Mouse (Mus musculus): Measurements from ENCODE around the gene Mta1. TPM values are rescaled to one million over a fixed set of nuclear protein-coding genes. Genes with fewer than 3 reads are reported as not detected.
A peak's percentile ranks its signal among the peaks of the same experiment; 100 is the strongest.

The Mta1 gene
- polyA plus RNA-seq, 1 experiment from 2014 or later = 19.3 TPM

DNA sequence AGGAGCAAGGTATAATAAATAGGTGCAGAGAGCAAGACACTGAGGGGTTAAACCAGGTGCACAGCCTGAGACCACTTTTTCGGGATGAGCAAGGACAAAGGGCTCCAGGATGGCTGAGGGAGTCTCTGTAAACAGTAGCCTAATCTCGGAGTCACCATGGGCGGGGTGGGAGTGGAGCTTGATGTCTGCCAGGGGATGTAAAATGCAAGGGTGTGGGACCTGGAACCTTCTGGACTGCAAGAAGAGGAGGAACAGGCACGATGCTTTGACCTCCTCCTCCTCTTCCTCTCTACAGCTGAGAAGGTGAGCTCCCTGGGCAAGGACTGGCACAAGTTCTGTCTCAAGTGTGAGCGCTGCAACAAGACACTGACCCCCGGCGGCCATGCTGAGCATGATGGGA, 45.1 kb downstream of the Mta1 start:
- Histone ChIP-seq H3K27ac (no peak overlapping the region), H3K36me3 (replicated peaks; ENCODE audit: control insufficient read depth, insufficient read depth) (peaks cover 30% of the 10 kb centered on the region), H3K9me3 (ENCODE audit: control insufficient read depth, low read length) (no peaks in the 10 kb centered on the region), H3K9ac (peak overlapping the region; percentile 69; the same call in 1 of the 2 replicates), H3K4me3 (replicated peaks; ENCODE audit: low read length) (peak overlapping the region; percentile 66), H3K4me2 (replicated peaks) (peak overlapping the region; percentile 65), H3K27me3 (ENCODE audit: control insufficient read depth, insufficient read depth, low read length) (no peaks in the 10 kb centered on the region), H3K4me1 (replicated peaks; ENCODE audit: control insufficient read depth, insufficient read depth, low read length) (peaks cover 32% of the 10 kb centered on the region)
- WGBS = 67% methylated on average over 7 of the region's 7 CpGs
- ATAC-seq (ENCODE audit: low FRiP score) (no peak), DNase-seq (ENCODE audit: low spot score) (no peak)

DNA sequence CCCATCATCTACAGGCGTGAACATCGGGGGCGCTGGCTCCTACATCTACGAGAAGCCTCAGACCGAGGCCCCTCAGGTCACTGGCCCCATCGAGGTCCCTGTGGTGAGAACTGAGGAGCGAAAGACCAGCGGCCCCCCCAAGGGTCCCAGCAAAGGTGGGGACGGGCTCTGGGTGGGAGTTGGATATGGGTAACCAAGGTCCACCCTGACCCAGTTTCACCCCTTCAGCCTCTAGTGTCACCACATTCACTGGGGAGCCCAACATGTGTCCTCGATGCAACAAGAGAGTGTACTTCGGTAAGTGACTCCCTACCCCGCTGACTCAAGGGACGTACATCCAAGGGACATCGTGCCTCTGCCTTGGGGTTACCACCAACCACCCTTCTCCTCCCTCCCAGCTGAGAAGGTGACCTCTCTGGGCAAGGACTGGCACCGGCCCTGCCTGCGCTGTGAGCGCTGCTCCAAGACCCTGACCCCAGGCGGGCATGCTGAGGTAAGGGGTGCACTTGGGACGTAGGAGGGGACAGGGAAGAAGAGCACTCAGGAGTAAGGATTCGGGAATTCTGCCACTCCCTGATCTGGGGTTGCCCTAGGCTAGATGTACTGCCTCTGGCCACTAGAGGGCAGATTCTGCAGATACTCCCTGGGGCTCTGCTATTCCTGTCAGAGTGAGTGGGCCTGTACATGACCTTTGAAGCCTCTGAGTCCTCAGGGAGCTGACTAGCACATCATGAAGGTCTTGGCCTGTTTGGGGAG, 46.1 kb downstream of the Mta1 start:
- DNase-seq (ENCODE audit: low spot score) (no peak), ATAC-seq (ENCODE audit: low FRiP score) (no peak)
- H3K9ac ChIP-seq = no peak overlapping the region
- H3K4me1 ChIP-seq (replicated peaks; ENCODE audit: control insufficient read depth, insufficient read depth, low read length) = peaks cover 31% of the 10 kb centered on the region
- H3K4me2 ChIP-seq (replicated peaks) = no peak overlapping the region
- H3K27me3 ChIP-seq (ENCODE audit: control insufficient read depth, insufficient read depth, low read length) = no peaks in the 10 kb centered on the region
- no peak overlapping the region for H3K4me3 ChIP-seq (replicated peaks; ENCODE audit: low read length)
- no peak overlapping the region for H3K27ac ChIP-seq
- no peaks in the 10 kb centered on the region for H3K9me3 ChIP-seq (ENCODE audit: control insufficient read depth, low read length)
- H3K36me3 ChIP-seq (replicated peaks; ENCODE audit: control insufficient read depth, insufficient read depth) = peaks cover 28% of the 10 kb centered on the region
- WGBS = 79% methylated on average over 20 of the region's 20 CpGs

DNA sequence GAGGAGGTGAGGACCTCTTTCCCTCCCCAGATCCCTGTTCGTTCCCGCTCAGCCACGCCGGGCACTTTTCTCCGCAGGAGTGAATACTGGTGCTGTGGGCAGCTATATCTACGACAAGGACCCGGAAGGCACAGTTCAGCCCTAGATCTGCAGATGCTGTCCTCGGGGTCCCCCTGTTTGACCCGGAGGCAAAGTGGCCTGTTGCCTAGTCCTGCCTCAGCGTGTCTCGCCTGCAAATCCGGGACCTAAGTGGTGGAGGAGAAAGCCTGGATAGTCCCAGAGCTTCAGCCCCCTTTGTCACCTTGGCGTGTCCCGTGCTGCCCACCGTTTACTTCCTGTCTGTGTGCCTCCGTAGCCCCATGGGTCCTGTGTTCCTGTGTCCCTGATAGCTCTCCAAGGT, 46.8 kb downstream of the Mta1 start:
- H3K4me2 ChIP-seq (replicated peaks) = no peak overlapping the region
- 96% methylated on average over 16 of the region's 16 CpGs for WGBS
- peaks cover 28% of the 10 kb centered on the region for H3K36me3 ChIP-seq (replicated peaks; ENCODE audit: control insufficient read depth, insufficient read depth)

GRCm38 (mm10) chr12:113145591-113145990, 47.5 kb downstream of the Mta1 start:
- Histone ChIP-seq H3K4me2 (replicated peaks) (no peak overlapping the region), H3K4me1 (replicated peaks; ENCODE audit: control insufficient read depth, insufficient read depth, low read length) (peaks cover 28% of the 10 kb centered on the region), H3K36me3 (replicated peaks; ENCODE audit: control insufficient read depth, insufficient read depth) (peaks cover 28% of the 10 kb centered on the region), H3K27ac (no peak overlapping the region), H3K9ac (no peak overlapping the region), H3K9me3 (ENCODE audit: control insufficient read depth, low read length) (no peaks in the 10 kb centered on the region), H3K27me3 (ENCODE audit: control insufficient read depth, insufficient read depth, low read length) (0 out of 2 replicates have a peak, but pooled peaks cover 5% of the 10 kb centered on the region), H3K4me3 (replicated peaks; ENCODE audit: low read length) (no peak overlapping the region)
- ATAC-seq (ENCODE audit: low FRiP score) (no peak), DNase-seq (ENCODE audit: low spot score) (no peak)
- 95% methylated on average over 5 of the region's 5 CpGs for WGBS

More for the DNA sequence above, 46.8 kb downstream of the Mta1 start:
- ATAC-seq (ENCODE audit: low FRiP score) (no peak), DNase-seq (ENCODE audit: low spot score) (no peak)
- Histone ChIP-seq H3K4me1 (replicated peaks; ENCODE audit: control insufficient read depth, insufficient read depth, low read length) (peaks cover 28% of the 10 kb centered on the region), H3K9me3 (ENCODE audit: control insufficient read depth, low read length) (no peaks in the 10 kb centered on the region), H3K27ac (no peak overlapping the region), H3K4me3 (replicated peaks; ENCODE audit: low read length) (no peak overlapping the region), H3K9ac (no peak overlapping the region), H3K27me3 (ENCODE audit: control insufficient read depth, insufficient read depth, low read length) (0 out of 2 replicates have a peak, but pooled peaks cover 3% of the 10 kb centered on the region)

GRCm38 (mm10) chr12:113146112-113147057, 48.3 kb downstream of the Mta1 start, which contains the start of gene Crip1:
Gene Crip1, plus strand, starts transcription at chr12:113146316.
- 7% methylated on average over 45 of the region's 45 CpGs for WGBS
- peak within 1 kb of the TSS; percentile 21 for H3K4me2 ChIP-seq (replicated peaks)
- no peaks in the 10 kb centered on the region for H3K9me3 ChIP-seq (ENCODE audit: control insufficient read depth, low read length)
- ATAC-seq (ENCODE audit: low FRiP score) = no peak
- peaks cover 24% of the 10 kb centered on the region for H3K4me1 ChIP-seq (replicated peaks; ENCODE audit: control insufficient read depth, insufficient read depth, low read length)
- peak; percentile 67 for DNase-seq (ENCODE audit: low spot score)
- H3K27me3 ChIP-seq (ENCODE audit: control insufficient read depth, insufficient read depth, low read length) = 0 out of 2 replicates have a peak, but pooled peaks cover 13% of the 10 kb centered on the region
- H3K36me3 ChIP-seq (replicated peaks; ENCODE audit: control insufficient read depth, insufficient read depth) = peaks cover 28% of the 10 kb centered on the region
- H3K27ac ChIP-seq = no peak within 1 kb of the TSS
- no peak within 1 kb of the TSS for H3K9ac ChIP-seq
- H3K4me3 ChIP-seq (replicated peaks; ENCODE audit: low read length) = no peak within 1 kb of the TSS

DNA sequence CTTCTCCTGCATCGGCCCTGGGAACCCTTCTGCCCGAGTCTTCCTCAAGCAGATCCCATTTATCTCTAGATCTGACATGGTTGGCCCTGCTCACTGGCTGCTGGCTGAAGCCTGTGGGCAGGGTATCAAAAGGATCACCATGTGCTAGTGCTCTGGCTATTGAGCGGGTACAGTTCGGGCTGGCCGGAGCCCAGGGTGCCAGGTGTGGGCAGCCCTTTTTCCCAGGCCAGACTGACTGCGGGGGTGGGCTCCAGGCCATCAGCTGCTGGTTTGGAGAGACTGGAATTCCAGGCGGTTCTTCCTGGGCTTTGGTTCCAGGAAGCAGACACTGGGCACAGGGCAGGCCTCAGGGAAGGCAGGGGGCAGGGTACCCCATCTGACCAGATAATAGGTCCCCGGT, 49.4 kb downstream of the Mta1 start:
- no peaks in the 10 kb centered on the region for H3K9me3 ChIP-seq (ENCODE audit: control insufficient read depth, low read length)
- peaks cover 17% of the 10 kb centered on the region for H3K4me1 ChIP-seq (replicated peaks; ENCODE audit: control insufficient read depth, insufficient read depth, low read length)
- no peak overlapping the region for H3K4me3 ChIP-seq (replicated peaks; ENCODE audit: low read length)
- ATAC-seq (ENCODE audit: low FRiP score) (no peak), DNase-seq (ENCODE audit: low spot score) (no peak)
- 0 out of 2 replicates have a peak, but pooled peaks cover 19% of the 10 kb centered on the region for H3K27me3 ChIP-seq (ENCODE audit: control insufficient read depth, insufficient read depth, low read length)
- no peak overlapping the region for H3K27ac ChIP-seq
- H3K4me2 ChIP-seq (replicated peaks) = no peak overlapping the region
- H3K9ac ChIP-seq = no peak overlapping the region
- peaks cover 28% of the 10 kb centered on the region for H3K36me3 ChIP-seq (replicated peaks; ENCODE audit: control insufficient read depth, insufficient read depth)
- 70% methylated on average over 8 of the region's 8 CpGs for WGBS

- Histone ChIP-seq H3K4me3 (replicated peaks; ENCODE audit: low read length) (no peak overlapping the region), H3K4me1 (replicated peaks; ENCODE audit: control insufficient read depth, insufficient read depth, low read length) (0 out of 2 replicates have a peak, but pooled peaks cover 12% of the 10 kb centered on the region), H3K36me3 (replicated peaks; ENCODE audit: control insufficient read depth, insufficient read depth) (peaks cover 24% of the 10 kb centered on the region), H3K4me2 (replicated peaks) (no peak overlapping the region), H3K27ac (no peak overlapping the region), H3K9ac (no peak overlapping the region), H3K27me3 (ENCODE audit: control insufficient read depth, insufficient read depth, low read length) (0 out of 2 replicates have a peak, but pooled peaks cover 23% of the 10 kb centered on the region), H3K9me3 (ENCODE audit: control insufficient read depth, low read length) (no peaks in the 10 kb centered on the region)
- ATAC-seq (ENCODE audit: low FRiP score) = no peak
- 43% methylated on average over 16 of the region's 16 CpGs for WGBS
- no peak for DNase-seq (ENCODE audit: low spot score)
These were observed 50.4 kb downstream of the Mta1 start for GRCm38 (mm10) chr12:113148381-113149035.

DNA sequence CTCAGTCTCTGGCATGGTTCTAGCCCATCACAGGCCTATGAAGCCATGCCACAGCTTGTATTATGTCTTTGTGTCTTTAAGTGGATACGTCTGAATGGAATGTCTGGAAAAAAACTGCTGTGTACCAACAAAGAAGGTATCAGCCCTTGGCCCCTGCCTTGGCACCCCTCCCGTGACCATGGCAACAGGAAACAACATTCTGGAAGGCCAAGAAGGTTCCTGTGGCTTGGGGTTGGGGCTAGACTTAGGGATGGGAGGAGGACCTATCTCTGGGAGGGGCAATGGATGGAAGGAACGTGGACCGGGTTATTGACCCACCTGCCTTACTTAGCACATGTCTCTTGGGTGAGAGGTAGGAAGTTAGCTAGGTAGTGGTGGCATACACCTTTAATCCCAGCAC, 51.3 kb downstream of the Mta1 start:
- Histone ChIP-seq H3K9ac (no peak overlapping the region), H3K9me3 (ENCODE audit: control insufficient read depth, low read length) (no peaks in the 10 kb centered on the region), H3K27ac (no peak overlapping the region), H3K4me3 (replicated peaks; ENCODE audit: low read length) (no peak overlapping the region), H3K36me3 (replicated peaks; ENCODE audit: control insufficient read depth, insufficient read depth) (peaks cover 17% of the 10 kb centered on the region), H3K4me1 (replicated peaks; ENCODE audit: control insufficient read depth, insufficient read depth, low read length) (0 out of 2 replicates have a peak, but pooled peaks cover 12% of the 10 kb centered on the region), H3K4me2 (replicated peaks) (no peak overlapping the region), H3K27me3 (ENCODE audit: control insufficient read depth, insufficient read depth, low read length) (0 out of 2 replicates have a peak, but pooled peaks cover 23% of the 10 kb centered on the region)
- no peak for ATAC-seq (ENCODE audit: low FRiP score)
- 52% methylated on average over 4 of the region's 4 CpGs for WGBS
- no peak for DNase-seq (ENCODE audit: low spot score)

All from hindbrain, embryonic 14.5 days (tissue).